ENCODE assay signal across 17 mouse cellular contexts in the genomic region with DNA sequence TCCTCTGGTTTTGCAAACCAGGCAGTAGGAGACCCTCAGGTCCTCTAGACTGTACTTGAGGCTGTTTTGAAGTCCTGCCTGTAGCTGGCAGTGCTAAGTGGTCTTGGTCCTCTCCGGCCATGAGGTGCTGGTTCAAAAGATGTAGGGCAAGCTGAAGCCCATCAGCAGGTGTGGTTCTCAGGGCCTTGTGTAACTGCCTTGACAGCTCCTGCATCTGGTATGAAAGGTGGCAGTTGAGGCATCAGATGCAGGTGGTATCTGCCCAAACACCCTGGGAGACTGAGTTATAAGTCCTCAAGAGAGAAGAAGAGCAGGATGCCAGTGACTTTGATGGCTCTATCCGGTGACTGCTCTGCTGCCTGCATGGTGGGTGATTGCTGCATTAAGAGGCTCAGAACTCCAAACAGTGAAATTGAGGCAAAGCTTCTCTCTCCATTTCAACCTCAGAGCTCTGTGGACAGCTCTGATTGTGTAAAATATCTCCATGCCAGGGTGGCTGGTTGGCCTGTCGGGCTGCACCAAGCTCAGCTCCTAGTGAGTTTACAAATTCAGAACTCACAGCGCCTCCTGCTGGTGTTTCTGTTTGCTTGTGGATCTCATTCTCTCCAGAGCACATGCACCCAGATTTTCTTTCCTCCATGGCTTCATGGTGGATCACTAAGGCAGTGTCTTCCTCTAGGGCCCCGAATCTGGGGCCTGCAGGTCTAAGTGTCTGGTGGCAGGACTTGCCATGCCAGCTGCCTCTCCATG. TPM values are rescaled to one million over a fixed set of nuclear protein-coding genes. Genes with fewer than 3 reads are reported as not detected.
DNase-seq lines count a peak whose midpoint lies in the region; ATAC-seq lines count a peak whose summit lies in the region.
"Had no signal": no experiment of that assay in that cellular context is flagged by ENCODE, and none has a peak within 500 bp of the region (broad histone marks: within the 10 kb centered on the region; RNA-seq: fewer than 3 reads in every experiment).

No protein-coding gene starts in this region.

- H3K27me3 ChIP-seq in heart, embryonic 16.5 days (ENCODE audit: control insufficient read depth, insufficient read depth, low read length): peaks cover 10% of the 10 kb centered on the region; the same call in 1 of the 2 replicates
- no peaks in the 10 kb centered on the region for H3K27me3 ChIP-seq in splenic B cell, adult 2 months (ENCODE audit: control insufficient read depth, insufficient read depth, low read length, poor library complexity, severe bottlenecking)
- no peaks in the 10 kb centered on the region for H3K27me3 ChIP-seq in forebrain, embryonic 11.5 days (ENCODE audit: control insufficient read depth, insufficient read depth, low read length)

- intact Hi-C loops in left cerebral cortex, postnatal 4 days (cut with DNase I): loop anchor here (10.0 kb wide), 1 partner anchor 67 kb away; no protein-coding TSS in a partner anchor

- WGBS in heart, embryonic 16.5 days: 57% methylated on average over 5 of the region's 5 CpGs
- 68% methylated on average over 5 of the region's 5 CpGs for WGBS in forebrain, embryonic 11.5 days

- H3K27ac ChIP-seq in heart, embryonic 16.5 days (ENCODE audit: low read length): no peak overlapping the region
- H3K27ac ChIP-seq in forebrain, embryonic 11.5 days (ENCODE audit: low read depth, low read length): no peak overlapping the region
- H3K27ac ChIP-seq: midbrain, embryonic 12.5 days had no signal

- DNase-seq in heart, adult 9 months (ENCODE audit: low spot score in 2 of 2): no peak
- DNase-seq in A20 (ENCODE audit: low read depth, low spot score): peak; percentile 47
- peak; percentile 23 for DNase-seq in R1 (ENCODE audit: low read depth, low spot score)
- DNase-seq in splenic B cell, adult 2 months (ENCODE audit: low read depth, low spot score): peak; percentile 37
- no peak for DNase-seq in left cerebral cortex, postnatal 4 days
- no peak for DNase-seq in forebrain, embryonic 11.5 days (ENCODE audit: low spot score)
- DNase-seq: adrenal gland, postnatal 14 days; cerebellum, adult 9-10 months; lung, adult 2 months had no signal

- H3K9ac ChIP-seq in heart, embryonic 16.5 days (ENCODE audit: low read length): no peak overlapping the region
- H3K9ac ChIP-seq in forebrain, embryonic 11.5 days (ENCODE audit: low read length): no peak overlapping the region
- H3K9ac ChIP-seq: midbrain, embryonic 12.5 days had no signal

- no peak overlapping the region for H3K4me2 ChIP-seq in heart, embryonic 16.5 days (ENCODE audit: low read depth, low read length)
- H3K4me2 ChIP-seq in forebrain, embryonic 11.5 days (ENCODE audit: low read depth, low read length, severe bottlenecking): no peak overlapping the region
- H3K4me2 ChIP-seq: midbrain, embryonic 12.5 days had no signal

- no peaks in the 10 kb centered on the region for H3K36me3 ChIP-seq in heart, embryonic 16.5 days (ENCODE audit: control insufficient read depth, insufficient read depth)
- H3K36me3 ChIP-seq in splenic B cell, adult 2 months (ENCODE audit: control insufficient read depth, insufficient read depth, low read length, poor library complexity, severe bottlenecking): no peaks in the 10 kb centered on the region
- H3K36me3 ChIP-seq in forebrain, embryonic 11.5 days (ENCODE audit: control insufficient read depth, insufficient read depth, low read length): no peaks in the 10 kb centered on the region
- H3K36me3 ChIP-seq: G1E; midbrain, embryonic 12.5 days had no signal

- H3K4me3 ChIP-seq in heart, embryonic 16.5 days (ENCODE audit: low read length): no peak overlapping the region
- H3K4me3 ChIP-seq in forebrain, embryonic 11.5 days (ENCODE audit: low read depth, low read length): no peak overlapping the region
- H3K4me3 ChIP-seq: midbrain, embryonic 12.5 days had no signal

- 0 out of 2 replicates have a peak, but pooled peaks have one; percentile 39 for ATAC-seq in heart, embryonic 16.5 days (replicated peaks; ENCODE audit: extremely low read depth, insufficient read depth, low FRiP score)
- no peak for ATAC-seq in forebrain, embryonic 11.5 days (replicated peaks; ENCODE audit: low FRiP score)
- no peak for ATAC-seq in erythroblast, adult 5-6 weeks (replicated peaks; ENCODE audit: low FRiP score, poor library complexity, severe bottlenecking)
- ATAC-seq: hindbrain, embryonic 16.5 days had no signal

- H3K9me3 ChIP-seq in heart, embryonic 16.5 days (replicated peaks; ENCODE audit: control insufficient read depth, low read length): no peaks in the 10 kb centered on the region
- H3K9me3 ChIP-seq in forebrain, embryonic 11.5 days (ENCODE audit: control insufficient read depth, low read length): no peaks in the 10 kb centered on the region
- H3K9me3 ChIP-seq: G1E; midbrain, embryonic 12.5 days had no signal

- H3K4me1 ChIP-seq in heart, embryonic 16.5 days (ENCODE audit: control insufficient read depth, insufficient read depth, low read length): no peaks in the 10 kb centered on the region
- no peaks in the 10 kb centered on the region for H3K4me1 ChIP-seq in forebrain, embryonic 11.5 days (replicated peaks; ENCODE audit: control insufficient read depth, insufficient read depth, low read length)
- H3K4me1 ChIP-seq: midbrain, embryonic 12.5 days had no signal

RNA-seq across cellular contexts. Expression of a gene that starts 2.5 kb away (rescaled TPM):
- polyA plus RNA-seq in heart, embryonic 16.5 days (2015; fragmentation: Nextera tagmentation; extraction: Ambion mirVana): 0.22 and 0.39 TPM in 2 replicates
- total RNA-seq in left cerebral cortex, postnatal 4 days (2021): not detected
- polyA plus RNA-seq in forebrain, embryonic 11.5 days (2014; fragmentation: Nextera tagmentation; extraction: Ambion mirVana): not detected in 2 replicates
- not detected in 2 replicates for total RNA-seq in erythroblast, adult 5-6 weeks (2015; ENCODE audit: low replicate concordance)
- not detected in 2 replicates for total RNA-seq in erythroblast, adult 5-6 weeks (2017; ENCODE audit: low replicate concordance)
- total RNA-seq: adrenal gland, postnatal 14 days; left cerebral cortex, postnatal 14 days had no signal
- polyA plus RNA-seq: G1E; heart, embryonic 14.5 days; hindbrain, embryonic 16.5 days; lung, adult 2 months; midbrain, embryonic 12.5 days; neural tube, embryonic 11.5 days had no signal

RNA-seq across cellular contexts. Expression of a gene that starts 10.2 kb away (rescaled TPM):
- polyA plus RNA-seq in heart, embryonic 16.5 days (2015; fragmentation: Nextera tagmentation; extraction: Ambion mirVana): 0.21 TPM in 1 of 2 replicates, not detected in the other
- total RNA-seq in left cerebral cortex, postnatal 4 days (2021): not detected
- polyA plus RNA-seq in forebrain, embryonic 11.5 days (2014; fragmentation: Nextera tagmentation; extraction: Ambion mirVana): not detected in 2 replicates
- total RNA-seq in erythroblast, adult 5-6 weeks (2015; ENCODE audit: low replicate concordance): 1.5 TPM in 1 of 2 replicates, not detected in the other
- 0.84 TPM in 1 of 2 replicates, not detected in the other for total RNA-seq in erythroblast, adult 5-6 weeks (2017; ENCODE audit: low replicate concordance)
- total RNA-seq: left cerebral cortex, postnatal 14 days had no signal
- polyA plus RNA-seq: G1E; heart, embryonic 14.5 days; hindbrain, embryonic 16.5 days; midbrain, embryonic 12.5 days; neural tube, embryonic 11.5 days had no signal

RNA-seq across cellular contexts. Expression of a gene that starts 36.6 kb away (rescaled TPM):
- 1.8 and 1.9 TPM in 2 replicates for polyA plus RNA-seq in heart, embryonic 16.5 days (2015; fragmentation: Nextera tagmentation; extraction: Ambion mirVana)
- total RNA-seq in left cerebral cortex, postnatal 4 days (2021): not detected
- not detected in 2 replicates for polyA plus RNA-seq in forebrain, embryonic 11.5 days (2014; fragmentation: Nextera tagmentation; extraction: Ambion mirVana)
- total RNA-seq in erythroblast, adult 5-6 weeks (2015; ENCODE audit: low replicate concordance): not detected in 2 replicates
- not detected in 2 replicates for total RNA-seq in erythroblast, adult 5-6 weeks (2017; ENCODE audit: low replicate concordance)
- total RNA-seq: adrenal gland, postnatal 14 days; G1E; left cerebral cortex, postnatal 14 days had no signal
- polyA plus RNA-seq: G1E; heart, embryonic 14.5 days; hindbrain, embryonic 16.5 days; midbrain, embryonic 12.5 days; neural tube, embryonic 11.5 days had no signal

RNA-seq across cellular contexts. Expression of a gene that starts 58.4 kb away (rescaled TPM):
- polyA plus RNA-seq in heart, embryonic 16.5 days (2015; fragmentation: Nextera tagmentation; extraction: Ambion mirVana): 0.21 and 0.97 TPM in 2 replicates
- total RNA-seq in left cerebral cortex, postnatal 4 days (2021): not detected
- not detected in 2 replicates for polyA plus RNA-seq in forebrain, embryonic 11.5 days (2014; fragmentation: Nextera tagmentation; extraction: Ambion mirVana)
- total RNA-seq in erythroblast, adult 5-6 weeks (2015; ENCODE audit: low replicate concordance): not detected in 2 replicates
- total RNA-seq in erythroblast, adult 5-6 weeks (2017; ENCODE audit: low replicate concordance): not detected in 2 replicates
- total RNA-seq: left cerebral cortex, postnatal 14 days had no signal
- polyA plus RNA-seq: G1E; heart, embryonic 14.5 days; hindbrain, embryonic 16.5 days; lung, adult 2 months; midbrain, embryonic 12.5 days; neural tube, embryonic 11.5 days had no signal

Comparison
In these comparisons a context has a peak if more than half of its experiments do, and no peak if none do; other contexts are left out.
1. DNase-seq: peak in A20 (single experiment), R1 (single experiment) and splenic B cell, adult 2 months (single experiment); none in heart, adult 9 months (0 of 2), left cerebral cortex, postnatal 4 days (single experiment) and forebrain, embryonic 11.5 days (single experiment).